Mouse (Mus musculus) mature B cell (primary cell): Measurements from ENCODE around the gene 1810046K07Rik.

Experiments
- in situ Hi-C: fragments of 300-500 bp; cut with MboI; formaldehyde crosslinking; loops from 2 replicates; pipeline ENCODE4 v1.14.3; 2019

Gene 1810046K07Rik

GRCm38 (mm10) chr9:51328731-51329130 lies at the start of gene 1810046K07Rik:
Gene 1810046K07Rik (minus strand): TSS chr9:51328917.
- in situ Hi-C loops: no loop called here

- in situ Hi-C loops: no loop called here
These were observed 40.8 kb upstream of the 1810046K07Rik start for GRCm38 (mm10) chr9:51369560-51369959.

- in situ Hi-C loops: no loop called here
These were observed 38.4 kb upstream of the 1810046K07Rik start for GRCm38 (mm10) chr9:51367124-51367523.

GRCm38 (mm10) chr9:51364059-51364458 lies 35.3 kb upstream of the 1810046K07Rik start:
- in situ Hi-C loops: no loop called here

GRCm38 (mm10) chr9:51353511-51353910 lies 24.8 kb upstream of the 1810046K07Rik start:
- in situ Hi-C loops: no loop called here

GRCm38 (mm10) chr9:51352896-51353295 lies 24.2 kb upstream of the 1810046K07Rik start:
- in situ Hi-C loops: no loop called here

GRCm38 (mm10) chr9:51349422-51349821 lies 20.7 kb upstream of the 1810046K07Rik start:
- in situ Hi-C loops: no loop called here

- in situ Hi-C loops: no loop called here
These were observed 17.1 kb upstream of the 1810046K07Rik start for GRCm38 (mm10) chr9:51345768-51346167.

- in situ Hi-C loops: no loop called here
These were observed 6.7 kb upstream of the 1810046K07Rik start for GRCm38 (mm10) chr9:51335294-51336010.

- in situ Hi-C loops: no loop called here
These were observed 2.9 kb upstream of the 1810046K07Rik start for GRCm38 (mm10) chr9:51331449-51332238.

GRCm38 (mm10) chr9:51327555-51327903 lies 1.2 kb downstream of the 1810046K07Rik start:
- in situ Hi-C loops: no loop called here

GRCm38 (mm10) chr9:51326619-51327554 lies 1.8 kb downstream of the 1810046K07Rik start:
- in situ Hi-C loops: no loop called here

GRCm38 (mm10) chr9:51324406-51325065 lies 4.2 kb downstream of the 1810046K07Rik start:
- in situ Hi-C loops: no loop called here

- in situ Hi-C loops: no loop called here
These were observed 8.6 kb downstream of the 1810046K07Rik start for GRCm38 (mm10) chr9:51320096-51320495.

- in situ Hi-C loops: no loop called here
These were observed 10.5 kb downstream of the 1810046K07Rik start for GRCm38 (mm10) chr9:51318246-51318645.

- in situ Hi-C loops: no loop called here
These were observed 11.4 kb downstream of the 1810046K07Rik start for GRCm38 (mm10) chr9:51317322-51317721.

- in situ Hi-C loops: no loop called here
These were observed 13.2 kb downstream of the 1810046K07Rik start for GRCm38 (mm10) chr9:51315402-51316063.

- in situ Hi-C loops: no loop called here
These were observed 16.0 kb downstream of the 1810046K07Rik start for GRCm38 (mm10) chr9:51312554-51313317.

GRCm38 (mm10) chr9:51310515-51310914 lies 18.2 kb downstream of the 1810046K07Rik start:
- in situ Hi-C loops: no loop called here

- in situ Hi-C loops: no loop called here
These were observed 22.4 kb downstream of the 1810046K07Rik start for GRCm38 (mm10) chr9:51306351-51306750.
